Mouse (Mus musculus) megakaryocyte-erythroid progenitor cell, adult 5-6 weeks (primary cell): ENCODE measurements around the gene Plk2. TPM values are rescaled to one million over a fixed set of nuclear protein-coding genes. Genes with fewer than 3 reads are reported as not detected.

Experiments used
- ATAC-seq: replicated peaks from 2 replicates; pipeline ENCODE4 v1.8.0; 2016; ENCODE audit warnings: mild to moderate bottlenecking, inconsistent platforms; ENCODE audit not compliant: severe bottlenecking, poor library complexity, low FRiP score, low TSS enrichment
- total RNA-seq, 2 experiments: library from RNA; stranded (forward) in 1 of 2; stranded (reverse) in 1 of 2; fragments of 200-1000, 215-1000 nt in 1 of 2; fragments of >200 nt in 1 of 2; fragmentation: Nextera tagmentation in 1 of 2; gene quantifications; 2 replicates each; pipeline ENCODE4 v1.2.3; 2014 to 2017

The Plk2 gene
- total RNA-seq (2014; fragmentation: Nextera tagmentation) (0.52 and 0.62 TPM in 2 replicates), total RNA-seq (2017) (3.6 and 5.3 TPM in 2 replicates)

DNA sequence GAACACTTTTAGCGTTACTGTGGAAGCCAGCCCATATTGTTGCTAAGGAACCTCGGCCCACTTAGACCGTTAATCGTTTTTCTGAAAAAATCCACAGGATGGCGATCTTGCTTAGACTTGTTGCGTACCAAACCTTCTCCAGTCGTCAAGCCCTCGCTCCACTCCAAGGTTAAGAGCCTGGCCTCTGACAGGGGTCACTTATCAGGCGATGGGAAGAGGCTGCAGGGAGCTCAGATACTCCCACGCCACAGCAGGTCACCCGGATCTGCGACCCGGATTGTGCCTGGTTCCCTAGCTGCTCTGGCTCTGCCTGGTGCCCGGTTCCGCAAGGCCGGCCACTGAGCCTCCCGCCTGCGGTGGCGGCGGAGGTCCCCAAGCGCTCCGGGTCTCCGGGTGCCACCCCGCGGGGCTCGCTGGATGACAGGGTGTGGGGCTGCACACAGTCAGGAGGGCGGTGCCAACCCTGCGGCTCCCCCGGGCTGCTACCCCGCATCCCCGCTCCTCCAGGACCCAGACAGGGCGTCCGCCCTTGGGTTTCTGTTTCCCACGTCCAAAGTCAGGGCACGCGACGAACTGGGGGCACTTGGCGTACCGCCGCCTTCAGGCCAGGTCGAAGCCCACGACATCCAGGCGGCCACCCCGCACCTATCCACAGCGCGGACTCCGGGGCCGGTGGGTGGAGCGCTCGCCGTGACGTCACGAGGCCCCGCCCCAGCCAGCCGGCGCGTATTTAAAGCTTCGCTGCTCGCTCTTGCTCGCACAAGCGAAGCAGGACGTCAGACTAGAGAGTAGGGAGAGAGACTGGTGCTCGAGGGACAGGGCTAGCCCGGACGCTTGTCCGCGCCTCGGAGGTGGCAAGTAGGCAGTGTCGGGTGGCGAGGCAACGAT is at the start of gene Plk2:
TSS of gene Plk2 (plus strand) at position 756 of the 888 bp plus-strand sequence.
- ATAC-seq: peak; percentile 95

DNA sequence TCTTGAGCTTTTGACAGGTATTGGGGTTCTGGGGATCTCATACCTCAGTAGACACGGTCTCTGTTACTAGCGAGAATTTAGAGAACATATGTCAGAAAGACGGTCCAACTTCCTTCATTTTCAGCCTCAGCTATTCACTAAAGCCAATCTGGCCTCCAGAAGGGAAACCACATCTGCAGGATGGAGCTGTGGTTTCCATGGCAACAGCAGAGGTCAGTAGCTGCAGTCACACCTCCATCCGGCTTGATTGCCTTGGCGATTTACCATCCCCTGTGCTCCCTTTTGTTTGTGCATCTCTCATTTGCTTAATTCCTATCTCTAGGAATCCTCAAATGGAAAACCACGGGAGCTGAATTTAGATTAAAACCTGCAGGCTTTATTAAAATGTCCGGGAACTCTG is 48.1 kb upstream of the Plk2 start:
- no peak for ATAC-seq

DNA sequence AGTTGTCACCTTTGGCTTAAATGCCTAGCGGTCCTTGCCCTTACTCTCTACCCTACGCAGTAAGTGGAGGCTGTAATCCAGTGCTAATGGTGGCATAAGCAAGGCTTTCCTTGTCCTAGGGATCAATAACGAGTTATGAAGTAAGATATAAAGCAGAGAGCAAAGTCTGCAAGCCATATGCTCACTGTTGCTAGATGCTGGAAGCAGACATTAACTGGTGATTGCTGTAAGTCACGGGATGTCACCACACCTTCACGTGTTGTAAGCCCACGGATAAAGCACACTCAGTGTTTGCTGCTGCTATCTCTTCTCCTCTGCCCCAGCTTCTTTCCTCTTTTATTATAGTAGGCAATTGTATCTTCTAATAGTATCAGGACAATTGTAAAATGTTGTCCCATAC is 43.8 kb upstream of the Plk2 start:
- no peak for ATAC-seq

DNA sequence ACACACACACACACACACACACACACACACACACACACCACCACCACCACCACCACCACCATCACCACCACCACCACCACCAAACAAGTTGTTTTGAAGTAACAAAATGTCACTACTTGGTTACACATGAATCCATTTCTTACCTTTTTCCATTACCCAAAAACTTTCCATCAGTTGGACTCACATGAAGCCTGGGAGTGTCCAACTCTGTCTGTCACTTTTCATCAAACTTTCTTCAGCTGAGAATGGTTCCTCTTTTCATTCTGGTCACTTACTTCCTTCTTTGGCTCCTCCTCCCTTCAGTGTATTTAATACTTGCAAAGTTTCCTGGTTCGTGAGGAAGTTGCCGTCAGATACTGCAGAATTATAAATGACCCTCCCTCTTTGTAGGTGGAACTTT is 37.9 kb upstream of the Plk2 start, which contains the start of gene Gapt:
TSS of gene Gapt (minus strand) at position 259 of the 400 bp plus-strand sequence.
- ATAC-seq: no peak

DNA sequence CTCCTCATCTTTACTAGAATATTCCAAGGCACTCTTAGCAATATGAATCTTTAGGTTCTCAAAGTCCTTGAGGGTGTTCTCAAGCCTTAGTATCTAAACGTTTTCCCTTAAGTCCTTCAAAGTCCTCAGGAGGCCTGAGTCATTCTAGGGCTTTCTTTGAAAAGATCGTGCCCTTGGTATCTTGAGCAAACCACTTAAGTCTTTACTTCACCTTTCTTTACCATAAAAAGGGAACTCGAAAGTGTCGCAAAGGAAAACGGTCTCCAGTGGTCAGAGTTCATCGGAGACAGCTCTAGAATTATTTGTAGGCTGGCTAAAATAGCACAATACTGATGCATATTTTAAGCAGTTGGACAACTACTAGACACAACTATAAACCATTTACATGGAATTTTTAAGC is 31.1 kb upstream of the Plk2 start:
- ATAC-seq: no peak

DNA sequence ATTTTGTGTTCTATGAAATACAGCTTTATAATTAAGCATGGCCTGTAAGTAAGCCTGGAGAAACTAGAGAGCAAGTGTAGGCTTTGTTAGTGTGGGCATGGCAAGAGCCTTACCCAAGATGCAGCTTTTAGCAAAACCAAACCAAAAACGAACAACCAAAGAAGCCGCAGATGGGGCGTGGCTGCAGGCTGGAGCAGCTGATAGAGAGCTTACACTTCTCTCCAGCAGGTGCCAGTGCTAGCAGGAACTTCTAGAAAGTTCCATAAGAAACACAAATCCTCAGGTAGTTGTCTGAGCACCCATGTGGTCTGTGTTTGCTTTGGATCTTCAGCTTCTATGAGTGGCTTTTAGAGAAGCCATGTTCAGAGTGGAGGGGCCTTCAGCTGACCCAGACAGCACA is 28.4 kb upstream of the Plk2 start:
- ATAC-seq: peak; percentile 63

DNA sequence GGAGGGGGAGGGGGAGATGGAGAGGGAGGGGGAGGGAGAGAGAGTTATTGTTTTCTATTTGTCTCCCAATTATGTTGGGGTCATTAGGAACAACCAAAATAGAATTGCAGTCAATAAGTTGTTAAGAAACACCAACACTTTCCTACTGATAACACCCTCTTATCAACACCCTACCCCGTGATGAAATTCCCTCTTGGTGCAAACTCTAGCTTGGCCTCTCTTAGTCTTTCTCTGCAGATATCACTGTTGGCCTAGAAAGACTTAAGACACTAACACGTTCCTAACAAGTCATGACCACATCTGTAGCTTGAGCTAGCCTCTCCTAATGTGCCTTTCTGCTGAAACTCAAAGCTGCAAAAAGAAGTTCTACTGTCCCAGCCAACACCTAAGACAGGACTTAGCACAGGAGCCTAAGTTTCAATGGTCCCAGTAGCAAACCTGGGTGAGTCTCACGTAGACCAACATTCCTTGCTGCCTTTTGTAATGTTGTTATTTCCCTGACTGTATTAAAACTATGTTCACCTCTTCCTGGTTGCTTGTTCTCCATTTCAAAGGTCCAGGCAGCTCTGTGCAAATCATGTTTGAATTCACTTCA is 26.8 kb upstream of the Plk2 start:
- peak; percentile 43 for ATAC-seq

DNA sequence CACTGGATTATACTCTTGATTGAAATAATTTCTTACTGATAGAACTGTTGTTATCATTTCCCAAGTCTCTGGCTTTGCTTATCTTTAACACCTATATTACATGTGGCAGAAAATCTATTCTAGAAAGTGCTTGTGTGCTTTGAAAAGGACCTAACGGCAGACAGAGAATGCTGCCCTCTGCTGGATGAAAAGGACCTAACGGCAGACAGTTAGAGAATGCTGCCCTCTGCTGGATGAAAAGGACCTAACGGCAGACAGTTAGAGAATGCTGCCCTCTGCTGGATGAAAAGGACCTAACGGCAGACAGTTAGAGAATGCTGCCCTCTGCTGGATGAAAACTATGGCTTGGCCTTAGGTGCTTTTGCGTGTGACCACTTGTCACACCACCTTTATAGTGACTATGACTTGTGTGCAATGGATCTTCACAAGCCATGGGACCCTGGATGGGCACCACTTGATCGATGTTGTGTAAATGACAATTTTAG is 26.2 kb upstream of the Plk2 start:
- peak; percentile 70 for ATAC-seq

DNA sequence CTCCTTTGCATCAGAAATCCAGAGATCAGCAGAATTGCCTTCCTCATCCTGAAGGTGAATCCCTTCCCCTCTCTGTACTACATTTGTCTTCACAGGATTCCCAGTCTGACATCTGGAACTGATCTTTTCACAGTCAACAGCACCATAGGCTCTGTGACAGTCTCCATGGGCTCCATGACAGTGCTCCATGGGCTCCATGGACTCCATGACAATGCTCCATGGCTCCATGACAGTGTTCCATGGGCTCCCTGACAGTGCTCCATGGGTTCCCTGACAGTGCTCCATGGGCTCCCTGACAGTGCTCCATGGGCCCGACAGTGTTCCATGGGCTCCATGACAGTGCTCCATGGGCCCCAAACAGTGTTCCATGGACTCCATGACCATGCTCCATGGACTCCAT is 25.2 kb upstream of the Plk2 start:
- no peak for ATAC-seq

DNA sequence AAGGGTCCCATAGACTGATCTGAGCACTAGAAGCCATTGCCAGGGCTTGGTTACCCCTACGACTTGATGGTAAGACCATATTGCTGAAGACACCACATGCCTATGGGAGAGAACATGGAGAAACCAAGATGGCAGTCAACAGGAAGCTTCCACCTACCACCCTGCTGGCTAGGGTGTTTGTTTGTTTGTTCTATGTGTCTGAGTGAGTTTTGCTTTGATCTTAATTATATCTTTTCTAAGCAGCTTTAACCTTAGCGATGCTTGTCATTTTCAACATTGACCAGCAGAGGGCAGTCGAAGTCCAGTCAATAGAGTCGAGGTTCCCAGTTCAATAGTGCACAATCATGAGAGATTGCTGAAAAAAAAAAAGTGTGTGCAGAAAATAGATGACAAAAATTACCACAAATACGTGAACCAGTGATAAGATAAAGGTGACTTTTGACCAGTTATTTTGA is 12.4 kb upstream of the Plk2 start:
- peak; percentile 76 for ATAC-seq

DNA sequence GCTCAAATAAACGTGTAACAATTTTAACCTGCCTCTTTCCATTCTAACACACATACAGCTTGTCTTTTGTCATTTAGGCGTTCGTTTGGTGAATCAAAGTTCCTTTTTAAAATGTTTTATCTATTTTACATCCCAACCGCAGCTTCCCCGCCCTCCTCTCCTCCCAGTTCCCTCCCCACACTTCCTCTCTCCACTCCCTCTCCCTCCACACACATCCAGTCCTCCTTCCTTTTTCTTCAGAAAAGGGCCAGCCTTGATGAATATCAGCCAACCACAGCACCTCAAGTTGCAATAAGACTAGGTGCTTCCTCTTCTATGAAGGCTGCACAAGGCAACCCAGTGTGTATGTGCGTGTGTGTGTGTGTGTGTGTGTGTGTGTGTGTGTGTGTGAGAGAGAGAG is 10.3 kb upstream of the Plk2 start:
- no peak for ATAC-seq

DNA sequence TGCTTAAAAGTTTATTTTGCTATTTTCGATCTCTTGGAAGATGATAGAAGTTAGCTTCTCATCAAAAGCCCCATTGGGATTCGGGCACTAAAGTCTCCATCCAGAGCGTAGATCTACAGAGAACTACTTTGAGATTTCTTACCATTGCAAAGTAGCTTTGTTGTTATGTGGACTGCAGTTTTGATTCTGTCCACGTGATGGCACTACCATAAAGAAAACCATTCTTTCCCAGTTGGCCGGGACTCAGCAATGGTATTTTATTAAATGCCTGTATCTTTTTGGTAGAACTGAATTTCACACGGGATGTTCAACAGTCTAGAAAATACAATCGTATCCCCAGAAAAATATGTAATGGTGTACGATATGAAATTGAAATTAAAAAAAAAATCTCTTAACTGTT is 2.6 kb upstream of the Plk2 start:
- ATAC-seq: peak; percentile 46; the same call in 1 of the 2 replicates

DNA sequence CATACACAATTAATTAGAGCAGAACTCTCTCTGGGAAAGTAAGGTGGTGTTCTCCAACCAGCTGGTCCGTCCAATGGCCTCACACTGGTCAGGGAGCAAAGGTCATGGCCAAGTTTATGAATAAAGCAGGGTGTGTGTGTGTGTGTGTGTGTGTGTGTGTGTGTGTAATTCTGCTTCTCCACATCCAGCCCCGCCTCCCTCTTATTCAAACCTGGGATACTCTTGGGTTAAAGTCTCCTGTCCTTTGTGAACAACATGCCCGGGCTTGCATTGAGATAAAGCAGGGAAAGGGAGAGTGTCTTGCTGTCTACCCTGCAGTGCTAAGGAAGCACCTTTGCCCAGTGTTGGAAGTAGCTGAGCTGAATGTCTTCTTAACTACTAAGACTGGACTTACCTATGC is 2.2 kb upstream of the Plk2 start:
- ATAC-seq: no peak

DNA sequence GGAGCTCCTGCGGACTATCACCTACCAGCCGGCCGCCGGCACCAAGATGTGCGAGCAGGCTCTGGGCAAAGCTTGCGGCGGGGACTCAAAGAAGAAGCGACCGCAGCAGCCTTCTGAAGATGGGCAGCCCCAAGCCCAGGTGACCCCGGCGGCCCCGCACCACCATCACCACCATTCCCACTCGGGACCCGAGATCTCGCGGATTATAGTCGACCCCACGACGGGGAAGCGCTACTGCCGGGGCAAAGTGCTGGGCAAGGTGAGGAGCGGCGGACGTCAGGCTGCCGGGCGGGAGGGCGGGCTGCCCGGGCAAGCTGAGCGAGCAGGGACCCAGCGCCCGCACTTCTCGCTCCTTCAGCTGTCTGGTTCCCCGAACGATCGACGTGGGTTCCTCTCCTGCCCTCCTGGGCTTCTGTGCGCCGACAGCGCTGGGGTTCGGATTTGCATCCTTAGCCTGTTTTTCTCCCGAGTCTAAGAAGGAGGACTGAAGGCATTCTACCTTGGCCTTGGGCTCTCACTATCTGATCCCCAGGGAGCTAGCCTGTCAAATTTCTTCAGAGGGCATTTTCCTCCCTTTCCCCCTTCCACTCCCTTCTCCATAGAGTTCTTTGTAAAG is 441 bp downstream of the Plk2 start:
- ATAC-seq: 0 out of 2 replicates have a peak, but pooled peaks have one; percentile 11

DNA sequence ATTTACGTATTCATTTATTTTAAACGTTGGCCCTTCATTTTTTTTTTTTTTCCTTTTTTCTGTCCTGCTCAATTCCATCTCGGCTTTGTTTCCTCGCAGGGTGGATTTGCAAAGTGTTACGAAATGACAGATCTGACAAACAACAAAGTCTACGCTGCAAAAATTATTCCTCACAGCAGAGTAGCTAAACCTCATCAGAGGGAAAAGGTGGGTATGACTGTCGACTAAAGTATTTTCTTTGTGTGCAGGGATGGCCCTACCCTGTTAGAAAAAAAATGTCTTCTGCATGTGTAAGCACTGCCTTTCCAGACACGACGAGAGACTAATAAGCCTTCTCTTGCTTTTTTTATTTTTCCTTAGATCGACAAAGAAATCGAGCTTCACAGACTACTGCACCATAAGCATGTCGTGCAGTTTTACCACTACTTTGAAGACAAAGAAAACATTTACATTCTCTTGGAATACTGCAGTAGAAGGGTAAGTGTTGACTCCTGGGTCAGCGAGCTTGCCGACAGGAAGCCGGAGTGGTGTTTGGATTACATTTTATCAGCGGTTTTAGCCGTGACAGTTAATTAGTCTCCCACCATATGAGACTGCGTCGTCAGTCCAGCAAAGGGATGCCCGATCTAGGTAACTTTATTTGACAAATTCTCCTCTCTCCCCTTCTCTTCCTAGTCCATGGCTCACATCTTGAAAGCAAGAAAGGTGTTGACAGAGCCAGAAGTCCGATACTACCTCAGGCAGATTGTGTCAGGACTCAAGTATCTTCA is 1.3 kb downstream of the Plk2 start:
- ATAC-seq: no peak

DNA sequence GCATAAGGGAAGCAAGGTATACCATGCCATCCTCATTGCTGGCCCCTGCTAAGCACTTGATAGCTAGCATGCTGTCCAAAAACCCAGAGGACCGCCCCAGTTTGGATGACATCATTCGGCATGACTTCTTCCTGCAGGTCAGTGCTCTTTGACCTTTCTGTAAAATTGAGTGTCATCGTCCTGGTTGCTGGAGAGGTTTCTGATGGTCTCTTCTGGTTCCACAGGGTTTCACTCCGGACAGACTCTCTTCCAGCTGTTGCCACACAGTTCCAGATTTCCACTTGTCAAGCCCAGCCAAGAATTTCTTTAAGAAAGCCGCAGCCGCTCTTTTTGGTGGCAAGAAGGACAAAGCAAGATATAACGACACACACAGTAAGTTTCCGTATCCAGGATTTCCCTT is 2.9 kb downstream of the Plk2 start:
- ATAC-seq: no peak

DNA sequence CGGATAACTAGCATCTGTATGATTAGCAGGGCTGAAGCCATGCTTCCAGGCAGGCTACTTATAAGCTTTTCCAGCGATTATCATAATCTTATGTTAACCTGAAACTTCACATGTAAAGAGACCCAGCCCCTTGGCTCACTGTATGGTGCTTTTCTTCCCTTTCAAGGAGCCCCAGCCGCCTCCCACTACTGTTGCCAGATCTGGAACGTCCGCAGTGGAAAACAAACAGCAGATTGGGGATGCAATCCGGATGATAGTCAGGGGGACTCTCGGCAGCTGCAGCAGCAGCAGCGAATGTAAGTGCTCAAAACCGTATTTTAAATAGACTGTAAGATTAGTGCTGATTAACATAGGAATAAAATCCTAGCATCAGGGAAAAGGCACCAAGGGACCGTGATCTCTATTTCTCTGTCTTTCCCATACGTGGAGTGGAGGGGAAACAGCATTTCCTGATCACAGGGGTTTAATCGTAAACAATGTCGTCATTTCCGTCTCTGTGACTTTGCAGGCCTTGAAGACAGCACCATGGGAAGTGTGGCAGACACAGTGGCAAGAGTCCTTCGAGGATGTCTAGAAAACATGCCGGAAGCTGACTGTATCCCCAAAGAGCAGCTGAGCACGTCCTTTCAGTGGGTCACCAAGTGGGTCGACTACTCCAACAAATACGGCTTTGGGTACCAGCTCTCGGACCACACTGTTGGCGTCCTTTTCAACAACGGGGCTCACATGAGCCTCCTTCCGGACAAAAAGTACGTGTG is 3.8 kb downstream of the Plk2 start:
- ATAC-seq: no peak

DNA sequence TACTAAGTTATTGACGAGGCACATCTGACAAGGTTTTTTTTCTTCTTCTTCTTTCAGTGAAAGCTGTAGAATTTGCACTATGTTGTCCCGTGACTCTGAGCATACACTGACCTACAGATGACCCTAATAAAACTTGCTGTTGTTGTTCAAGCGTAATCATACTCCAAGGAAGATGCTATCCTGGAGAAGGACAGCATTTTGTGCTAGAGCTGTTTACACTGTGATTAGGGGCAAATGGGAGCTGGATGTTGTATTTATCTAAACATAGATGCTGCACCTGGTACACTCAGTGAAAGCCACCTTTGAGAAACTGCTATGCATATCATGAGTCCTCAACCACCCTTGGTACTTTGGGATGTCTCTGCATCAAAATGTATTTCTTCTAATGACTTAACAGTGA is 6.6 kb downstream of the Plk2 start:
- ATAC-seq: no peak

DNA sequence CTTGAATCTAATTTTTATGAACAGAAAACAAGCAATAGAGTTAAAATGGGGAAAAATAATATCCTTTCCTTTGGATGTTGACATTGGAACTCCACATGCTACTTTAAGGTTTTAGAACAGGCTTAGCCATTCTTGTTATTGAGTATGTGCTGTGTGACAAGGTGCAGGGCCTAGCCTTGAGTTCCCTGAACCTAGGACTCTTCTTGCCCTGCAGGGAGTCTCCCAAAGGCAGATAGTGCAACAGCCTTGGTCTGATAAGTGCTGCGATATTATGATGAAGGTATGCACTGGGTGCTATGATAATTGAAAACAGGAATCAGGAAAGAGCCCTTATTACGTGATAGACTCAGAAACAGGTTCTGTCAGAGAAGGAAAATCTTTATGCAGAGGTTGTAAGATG is 7.0 kb downstream of the Plk2 start:
- no peak for ATAC-seq
